Mouse (Mus musculus): ENCODE measurements around the gene Kif6. TPM values are rescaled to one million over a fixed set of nuclear protein-coding genes. Genes with fewer than 3 reads are reported as not detected.

Kif6 gene
- total and polyA plus RNA-seq, 3 experiments: 0.11 TPM; not detected in 2

DNA sequence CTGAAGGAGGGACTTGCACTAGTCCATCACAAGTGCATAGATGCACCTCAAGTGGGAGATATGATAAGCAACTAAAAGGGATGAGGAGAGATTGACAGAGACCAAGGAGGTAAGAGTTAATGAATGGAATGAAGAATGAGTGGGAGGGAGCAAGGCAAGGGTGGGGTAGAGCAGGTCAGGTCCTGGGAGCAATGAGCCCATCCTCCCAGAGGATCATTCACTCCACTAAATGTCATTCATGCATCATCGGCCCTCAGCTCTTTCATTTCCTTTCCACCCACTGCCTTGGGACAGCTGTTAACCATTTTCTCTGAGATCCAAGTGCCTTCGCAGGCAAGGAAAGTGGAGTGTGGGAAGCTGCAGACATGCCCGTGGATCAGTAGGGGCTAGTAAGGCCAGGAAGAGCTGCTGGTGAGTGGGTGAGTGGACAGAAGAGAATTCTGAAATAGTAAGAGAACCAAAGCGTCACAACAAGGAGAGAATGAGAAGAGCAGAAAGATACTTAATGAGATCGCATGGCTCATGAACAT is 95.2 kb downstream of the Kif6 start:
- no peaks in the 10 kb centered on the region for H3K27me3 ChIP-seq (ENCODE audit: insufficient read depth, low read length)
- ATAC-seq (ENCODE audit: extremely low read depth, insufficient number of reproducible peaks, low FRiP score, poor library complexity, severe bottlenecking) (no peak), DNase-seq (ENCODE audit: low spot score) (no peak)
- H3K4me3 ChIP-seq (ENCODE audit: low read depth, low read length): no peak overlapping the region
- peaks cover 71% of the 10 kb centered on the region for H3K9me3 ChIP-seq (replicated peaks)
- no peaks in the 10 kb centered on the region for H3K36me3 ChIP-seq (replicated peaks)
- TF ChIP-seq GATA2 (IDR thresholded peaks at IDR 0.05; ENCODE audit: borderline replicate concordance, low read depth, low read length): no peak
- no peak for TF ChIP-seq CTCF (IDR thresholded peaks at IDR 0.05; ENCODE audit: low read depth, low read length)
- TF ChIP-seq POLR2AphosphoS5 (IDR thresholded peaks at IDR 0.05; ENCODE audit: insufficient replicate concordance, low read depth, low read length): no peak
- no peak for TF ChIP-seq TAL1 (conservative IDR thresholded peaks at IDR 0.05; ENCODE audit: low read depth, low read length)
- no peak for TF ChIP-seq GATA1 (IDR thresholded peaks at IDR 0.05; ENCODE audit: borderline replicate concordance, low read length)
- no peaks in the 10 kb centered on the region for H3K4me1 ChIP-seq (ENCODE audit: insufficient read depth, low read depth, low read length)

DNA sequence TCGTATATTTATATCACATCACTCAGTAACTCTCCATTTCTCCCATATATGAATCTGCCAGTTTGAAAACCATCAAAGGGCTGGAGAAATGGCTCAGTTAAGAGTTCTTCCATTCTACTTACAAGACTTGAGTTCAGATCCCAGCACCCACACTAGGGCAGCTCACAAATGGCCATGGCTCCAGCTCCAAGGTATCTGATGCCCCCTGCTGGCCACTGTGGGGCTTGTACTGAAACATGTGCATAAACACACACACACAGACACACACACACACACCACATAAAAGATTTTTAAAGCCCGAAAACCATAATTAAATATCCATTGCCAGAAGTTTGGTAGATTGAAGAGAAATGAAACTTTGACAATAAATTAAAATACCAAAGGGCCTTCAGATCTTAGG is 111.3 kb downstream of the Kif6 start:
- H3K36me3 ChIP-seq (replicated peaks): no peaks in the 10 kb centered on the region
- TF ChIP-seq POLR2AphosphoS5 (IDR thresholded peaks at IDR 0.05; ENCODE audit: insufficient replicate concordance, low read depth, low read length): no peak
- TF ChIP-seq GATA1 (IDR thresholded peaks at IDR 0.05; ENCODE audit: borderline replicate concordance, low read length): no peak
- no peak for TF ChIP-seq CTCF (IDR thresholded peaks at IDR 0.05; ENCODE audit: low read depth, low read length)
- TF ChIP-seq TAL1 (conservative IDR thresholded peaks at IDR 0.05; ENCODE audit: low read depth, low read length): no peak
- TF ChIP-seq GATA2 (IDR thresholded peaks at IDR 0.05; ENCODE audit: borderline replicate concordance, low read depth, low read length): no peak
- no peaks in the 10 kb centered on the region for H3K27me3 ChIP-seq (ENCODE audit: insufficient read depth, low read length)
- H3K4me3 ChIP-seq (ENCODE audit: low read depth, low read length): no peak overlapping the region
- no peak for ATAC-seq (ENCODE audit: extremely low read depth, insufficient number of reproducible peaks, low FRiP score, poor library complexity, severe bottlenecking)
- H3K9me3 ChIP-seq (replicated peaks): peaks cover 52% of the 10 kb centered on the region
- no peaks in the 10 kb centered on the region for H3K4me1 ChIP-seq (ENCODE audit: insufficient read depth, low read depth, low read length)
- DNase-seq (ENCODE audit: low spot score): no peak

DNA sequence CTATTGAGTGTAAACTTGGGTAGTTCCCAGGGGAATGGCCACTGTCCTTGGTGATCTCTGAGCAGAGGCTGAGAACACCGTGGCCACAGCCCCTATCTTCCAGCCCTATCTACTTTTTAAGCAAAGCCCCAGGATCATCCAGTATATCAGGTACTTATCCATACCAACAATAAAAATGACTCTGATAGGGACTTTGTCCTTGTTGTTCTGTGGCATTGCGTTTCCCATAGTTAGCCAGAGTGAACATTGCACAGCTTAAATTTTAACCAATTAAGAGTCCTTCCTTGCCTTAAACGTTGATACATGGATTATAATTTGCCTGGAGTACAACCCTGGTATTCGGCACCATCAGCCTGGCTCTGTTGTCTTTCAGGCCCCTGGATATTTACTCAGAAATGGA is 112.0 kb downstream of the Kif6 start:
- Histone ChIP-seq H3K4me1 (ENCODE audit: insufficient read depth, low read depth, low read length) (no peaks in the 10 kb centered on the region), H3K4me3 (ENCODE audit: low read depth, low read length) (no peak overlapping the region), H3K36me3 (replicated peaks) (no peaks in the 10 kb centered on the region), H3K27me3 (ENCODE audit: insufficient read depth, low read length) (no peaks in the 10 kb centered on the region), H3K9me3 (replicated peaks) (peaks cover 46% of the 10 kb centered on the region)
- no peak for TF ChIP-seq CTCF (IDR thresholded peaks at IDR 0.05; ENCODE audit: low read depth, low read length)
- no peak for TF ChIP-seq TAL1 (conservative IDR thresholded peaks at IDR 0.05; ENCODE audit: low read depth, low read length)
- no peak for TF ChIP-seq GATA2 (IDR thresholded peaks at IDR 0.05; ENCODE audit: borderline replicate concordance, low read depth, low read length)
- TF ChIP-seq POLR2AphosphoS5 (IDR thresholded peaks at IDR 0.05; ENCODE audit: insufficient replicate concordance, low read depth, low read length): no peak
- no peak for TF ChIP-seq GATA1 (IDR thresholded peaks at IDR 0.05; ENCODE audit: borderline replicate concordance, low read length)
- ATAC-seq (ENCODE audit: extremely low read depth, insufficient number of reproducible peaks, low FRiP score, poor library complexity, severe bottlenecking): no peak
- no peak for DNase-seq (ENCODE audit: low spot score)

DNA sequence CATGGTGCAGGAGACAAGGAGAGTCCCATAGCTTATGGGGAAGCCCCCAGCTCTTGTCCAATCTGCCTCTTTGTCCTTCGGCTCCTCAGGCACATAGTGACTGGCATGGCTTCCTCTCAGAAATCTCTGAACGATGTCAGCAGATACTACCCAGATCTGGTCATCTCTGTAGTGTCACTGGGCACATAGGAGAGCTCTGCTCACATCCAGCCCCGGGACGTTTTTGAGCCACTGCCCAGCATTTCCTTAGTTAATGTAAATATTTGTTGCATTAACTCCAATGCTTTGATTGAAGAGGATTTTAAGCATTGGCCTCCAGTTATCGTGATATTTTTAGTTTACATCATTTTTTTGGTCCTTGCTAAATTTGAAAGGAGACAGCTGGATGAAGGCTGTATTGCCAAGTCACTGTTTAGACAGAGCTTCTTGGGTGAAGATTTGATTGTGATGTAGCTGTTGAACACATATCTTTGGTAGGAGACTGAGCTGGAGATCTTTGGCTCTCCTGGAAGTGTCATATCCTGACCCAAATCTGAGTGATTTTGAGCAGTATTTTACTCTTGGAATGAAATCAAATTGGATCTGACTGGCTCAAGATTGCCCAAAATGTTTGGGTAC is 112.6 kb downstream of the Kif6 start:
- no peak for ATAC-seq (ENCODE audit: extremely low read depth, insufficient number of reproducible peaks, low FRiP score, poor library complexity, severe bottlenecking)
- TF ChIP-seq CTCF (IDR thresholded peaks at IDR 0.05; ENCODE audit: low read depth, low read length) (no peak), GATA1 (IDR thresholded peaks at IDR 0.05; ENCODE audit: borderline replicate concordance, low read length) (no peak), POLR2AphosphoS5 (IDR thresholded peaks at IDR 0.05; ENCODE audit: insufficient replicate concordance, low read depth, low read length) (no peak), TAL1 (conservative IDR thresholded peaks at IDR 0.05; ENCODE audit: low read depth, low read length) (no peak)

DNA sequence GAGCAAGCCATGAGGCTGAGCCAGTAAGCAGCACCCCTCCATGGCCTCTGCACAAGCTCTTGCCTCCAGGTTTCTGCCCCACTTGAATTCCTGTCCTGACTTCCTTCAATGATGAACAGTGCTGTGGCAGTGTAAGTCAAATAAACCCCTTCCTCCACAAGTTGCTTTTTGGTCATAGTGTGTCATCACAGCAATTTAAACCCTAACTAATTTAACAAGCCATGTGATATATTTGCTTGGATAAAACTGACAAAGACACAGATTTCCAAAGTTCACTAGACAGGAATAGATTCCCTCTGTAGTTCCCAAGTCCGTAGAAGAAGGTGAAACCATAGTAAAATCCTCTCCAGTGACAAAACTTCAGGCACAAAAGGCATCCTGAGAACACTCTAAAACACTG is 114.9 kb downstream of the Kif6 start:
- DNase-seq (ENCODE audit: low spot score) (no peak), ATAC-seq (ENCODE audit: extremely low read depth, insufficient number of reproducible peaks, low FRiP score, poor library complexity, severe bottlenecking) (no peak)
- no peaks in the 10 kb centered on the region for H3K27me3 ChIP-seq (ENCODE audit: insufficient read depth, low read length)
- H3K36me3 ChIP-seq (replicated peaks): no peaks in the 10 kb centered on the region
- H3K9me3 ChIP-seq (replicated peaks): peaks cover 41% of the 10 kb centered on the region
- H3K4me1 ChIP-seq (ENCODE audit: insufficient read depth, low read depth, low read length): no peaks in the 10 kb centered on the region
- TF ChIP-seq TAL1 (conservative IDR thresholded peaks at IDR 0.05; ENCODE audit: low read depth, low read length): no peak
- no peak for TF ChIP-seq CTCF (IDR thresholded peaks at IDR 0.05; ENCODE audit: low read depth, low read length)
- no peak for TF ChIP-seq GATA2 (IDR thresholded peaks at IDR 0.05; ENCODE audit: borderline replicate concordance, low read depth, low read length)
- H3K4me3 ChIP-seq (ENCODE audit: low read depth, low read length): no peak overlapping the region

More for the DNA sequence above, 112.6 kb downstream of the Kif6 start:
- Histone ChIP-seq H3K4me1 (ENCODE audit: insufficient read depth, low read depth, low read length) (no peaks in the 10 kb centered on the region), H3K36me3 (replicated peaks) (no peaks in the 10 kb centered on the region), H3K4me3 (ENCODE audit: low read depth, low read length) (no peak overlapping the region), H3K27me3 (ENCODE audit: insufficient read depth, low read length) (no peaks in the 10 kb centered on the region), H3K9me3 (replicated peaks) (peaks cover 40% of the 10 kb centered on the region)
- DNase-seq (ENCODE audit: low spot score): no peak

DNA sequence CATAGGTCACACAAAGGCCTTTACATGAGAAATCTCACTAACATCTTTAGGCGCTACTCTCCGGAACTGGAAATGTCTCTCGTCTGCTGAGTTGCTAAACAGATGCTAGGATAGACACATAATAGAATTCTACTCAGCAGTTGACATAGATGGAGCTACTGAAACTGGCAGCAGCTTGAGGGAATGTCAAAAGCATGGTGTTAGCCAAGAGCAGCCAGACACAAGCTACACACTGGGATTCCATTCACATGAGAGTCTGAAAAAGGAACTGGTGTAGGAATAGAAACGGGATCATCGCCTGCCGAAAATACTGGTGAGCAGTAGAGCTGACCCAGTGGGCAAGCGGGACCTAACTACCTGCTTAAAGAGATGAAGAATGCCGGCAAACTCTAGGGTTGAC is 117.8 kb downstream of the Kif6 start:
- no peak overlapping the region for H3K4me3 ChIP-seq (ENCODE audit: low read depth, low read length)
- H3K36me3 ChIP-seq (replicated peaks): no peaks in the 10 kb centered on the region
- H3K4me1 ChIP-seq (ENCODE audit: insufficient read depth, low read depth, low read length): no peaks in the 10 kb centered on the region
- no peaks in the 10 kb centered on the region for H3K27me3 ChIP-seq (ENCODE audit: insufficient read depth, low read length)
- peaks cover 44% of the 10 kb centered on the region for H3K9me3 ChIP-seq (replicated peaks)
- TF ChIP-seq CTCF (IDR thresholded peaks at IDR 0.05; ENCODE audit: low read depth, low read length) (no peak), POLR2AphosphoS5 (IDR thresholded peaks at IDR 0.05; ENCODE audit: insufficient replicate concordance, low read depth, low read length) (no peak), TAL1 (conservative IDR thresholded peaks at IDR 0.05; ENCODE audit: low read depth, low read length) (no peak), GATA1 (IDR thresholded peaks at IDR 0.05; ENCODE audit: borderline replicate concordance, low read length) (no peak), GATA2 (IDR thresholded peaks at IDR 0.05; ENCODE audit: borderline replicate concordance, low read depth, low read length) (no peak)
- no peak for DNase-seq (ENCODE audit: low spot score)
- ATAC-seq (ENCODE audit: extremely low read depth, insufficient number of reproducible peaks, low FRiP score, poor library complexity, severe bottlenecking): no peak
